Mouse (Mus musculus): ENCODE data around the gene Mak. TPM values are rescaled to one million over a fixed set of nuclear protein-coding genes. Genes with fewer than 3 reads are reported as not detected.
A peak's percentile ranks its signal among the peaks of the same experiment; 100 is the strongest.

The Mak gene
- polyA plus RNA-seq, 1 experiment from 2014 or later: 1.8 TPM

DNA sequence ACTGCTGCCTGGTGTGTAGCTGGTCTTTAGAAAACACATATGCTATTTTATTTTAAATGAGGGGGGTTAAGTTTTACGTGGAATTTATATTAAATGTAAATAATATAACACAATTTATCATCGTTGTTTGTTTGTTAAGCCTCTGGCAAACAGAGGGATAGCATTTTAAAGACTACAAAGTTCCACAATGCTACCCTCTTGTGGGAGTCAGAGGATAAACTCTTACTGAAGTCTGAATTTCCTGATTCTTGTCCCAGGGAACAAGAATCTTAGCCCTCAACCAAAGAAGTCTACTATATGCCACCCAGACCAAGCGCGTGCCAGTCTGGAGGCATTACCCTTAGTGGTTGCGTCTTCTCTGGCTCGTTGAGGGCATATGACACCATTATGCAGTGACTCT, 32.2 kb downstream of the Mak start:
- Histone ChIP-seq H3K4me1 (no peaks in the 10 kb centered on the region), H3K4me3 (no peak overlapping the region), H3K27me3 (replicated peaks) (0 out of 2 replicates have a peak, but pooled peaks cover 4% of the 10 kb centered on the region), H3K4me2 (no peak overlapping the region), H3K9ac (no peak overlapping the region), H3K27ac (no peak overlapping the region), H3K9me3 (no peaks in the 10 kb centered on the region), H3K36me3 (replicated peaks) (no peaks in the 10 kb centered on the region)
- no peak for ATAC-seq (replicated peaks)
- 83% methylated on average over 6 of the region's 6 CpGs for WGBS

DNA sequence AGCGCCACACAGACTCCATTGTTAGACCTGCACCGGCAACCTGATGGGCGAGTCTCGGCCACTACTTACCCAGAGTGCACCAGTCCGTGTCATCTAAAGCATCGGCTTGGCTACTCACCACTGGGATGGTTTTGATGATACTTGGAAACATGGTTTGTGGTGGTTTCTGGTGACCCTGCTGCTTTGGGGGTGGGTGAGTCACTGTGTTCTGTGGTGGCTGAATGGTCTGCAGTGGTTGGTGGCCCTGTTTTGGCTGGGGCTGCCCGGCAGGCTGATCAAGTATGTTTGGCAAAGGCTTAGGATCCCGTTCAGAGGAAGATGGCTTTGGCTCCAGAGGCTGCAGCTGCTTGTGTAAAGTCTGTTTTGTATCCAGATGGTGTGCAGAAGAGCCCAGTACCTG, 33.6 kb downstream of the Mak start:
- H3K4me2 ChIP-seq: no peak overlapping the region
- H3K27ac ChIP-seq: no peak overlapping the region
- H3K4me3 ChIP-seq: no peak overlapping the region
- no peaks in the 10 kb centered on the region for H3K36me3 ChIP-seq (replicated peaks)
- H3K4me1 ChIP-seq: no peaks in the 10 kb centered on the region
- H3K9me3 ChIP-seq: no peaks in the 10 kb centered on the region
- H3K27me3 ChIP-seq (replicated peaks): 0 out of 2 replicates have a peak, but pooled peaks cover 4% of the 10 kb centered on the region
- no peak for ATAC-seq (replicated peaks)
- no peak overlapping the region for H3K9ac ChIP-seq
- 90% methylated on average over 8 of the region's 8 CpGs for WGBS

DNA sequence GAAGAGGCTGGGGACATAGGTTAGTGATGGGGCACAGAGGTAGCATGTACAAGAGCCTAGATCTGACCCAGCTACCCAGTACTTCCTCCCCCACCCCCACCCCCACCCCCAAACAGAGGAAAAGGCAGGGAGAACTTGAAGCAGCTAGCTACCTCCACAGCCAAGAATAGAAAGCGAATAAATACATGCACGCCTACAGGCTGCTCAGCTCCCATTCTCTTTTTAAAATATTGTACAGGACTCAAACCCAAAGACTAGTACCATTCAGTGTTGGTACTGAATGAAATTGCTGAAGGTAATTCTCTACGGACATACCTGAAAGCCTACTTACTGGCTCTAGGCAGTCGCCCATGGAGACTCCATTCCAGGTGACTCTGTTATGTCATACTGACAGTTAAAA, 37.0 kb downstream of the Mak start:
- Histone ChIP-seq H3K4me3 (no peak overlapping the region), H3K27me3 (replicated peaks) (no peaks in the 10 kb centered on the region)
- WGBS: 88% methylated on average over 4 of the region's 4 CpGs

DNA sequence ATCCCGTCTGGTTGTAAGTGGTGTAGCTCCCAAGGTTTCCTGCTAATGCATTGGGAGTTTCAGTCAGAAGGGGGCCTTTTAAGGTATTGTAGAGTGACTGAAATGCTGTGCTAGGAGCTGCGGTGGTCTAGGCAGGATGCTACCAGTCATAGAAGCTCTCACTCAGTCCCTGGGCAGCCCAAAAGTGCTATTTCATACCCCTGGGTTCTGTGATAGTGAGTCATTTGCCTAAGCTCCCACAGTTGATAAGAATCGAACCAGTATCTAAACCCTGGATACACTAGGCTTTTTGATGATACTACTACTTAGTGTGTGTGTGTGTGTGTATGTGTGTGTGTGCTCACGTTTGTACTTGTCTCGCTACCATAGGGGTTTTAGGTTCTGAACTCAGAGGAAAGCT, 49.4 kb downstream of the Mak start:
- H3K4me1 ChIP-seq: no peaks in the 10 kb centered on the region

More for the DNA sequence above, 37.0 kb downstream of the Mak start:
- ATAC-seq (replicated peaks): no peak
- Histone ChIP-seq H3K4me2 (no peak overlapping the region), H3K4me1 (no peaks in the 10 kb centered on the region), H3K9me3 (no peaks in the 10 kb centered on the region), H3K36me3 (replicated peaks) (no peaks in the 10 kb centered on the region), H3K27ac (no peak overlapping the region), H3K9ac (no peak overlapping the region)

DNA sequence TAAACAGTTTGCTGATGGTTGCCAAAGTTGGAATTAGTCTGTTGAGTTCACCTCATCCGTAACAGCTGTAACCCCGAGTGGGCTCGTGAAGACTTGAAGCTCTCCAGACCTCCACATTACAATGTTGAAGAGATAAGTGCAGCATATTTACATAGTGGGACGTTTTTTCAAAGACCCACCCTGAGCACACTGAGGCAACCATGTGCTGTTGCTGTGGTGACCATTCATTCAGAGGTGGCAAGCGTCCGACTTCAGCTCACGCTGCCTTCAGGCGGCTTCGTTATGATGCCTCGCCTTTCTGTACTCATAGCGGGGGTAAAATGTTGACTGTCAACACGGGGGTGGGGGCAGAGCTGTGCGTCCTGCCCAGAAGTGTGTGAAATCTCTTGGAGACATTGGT, 57.4 kb downstream of the Mak start:
- no peak overlapping the region for H3K9ac ChIP-seq
- no peak for ATAC-seq (replicated peaks)
- no peak overlapping the region for H3K4me3 ChIP-seq
- no peaks in the 10 kb centered on the region; the same call in 1 of the 2 replicates for H3K36me3 ChIP-seq (replicated peaks)
- no peaks in the 10 kb centered on the region for H3K27me3 ChIP-seq (replicated peaks)
- WGBS: 88% methylated on average over 13 of the region's 13 CpGs
- peaks cover 11% of the 10 kb centered on the region for H3K4me1 ChIP-seq
- no peak overlapping the region for H3K4me2 ChIP-seq
- no peak overlapping the region for H3K27ac ChIP-seq
- H3K9me3 ChIP-seq: no peaks in the 10 kb centered on the region

More for the DNA sequence above, 49.4 kb downstream of the Mak start:
- Histone ChIP-seq H3K9ac (no peak overlapping the region), H3K27me3 (replicated peaks) (no peaks in the 10 kb centered on the region), H3K9me3 (no peaks in the 10 kb centered on the region), H3K27ac (no peak overlapping the region), H3K4me2 (no peak overlapping the region), H3K36me3 (replicated peaks) (no peaks in the 10 kb centered on the region), H3K4me3 (no peak overlapping the region)
- WGBS: 83% methylated on average over 5 of the region's 5 CpGs
- ATAC-seq (replicated peaks): no peak

DNA sequence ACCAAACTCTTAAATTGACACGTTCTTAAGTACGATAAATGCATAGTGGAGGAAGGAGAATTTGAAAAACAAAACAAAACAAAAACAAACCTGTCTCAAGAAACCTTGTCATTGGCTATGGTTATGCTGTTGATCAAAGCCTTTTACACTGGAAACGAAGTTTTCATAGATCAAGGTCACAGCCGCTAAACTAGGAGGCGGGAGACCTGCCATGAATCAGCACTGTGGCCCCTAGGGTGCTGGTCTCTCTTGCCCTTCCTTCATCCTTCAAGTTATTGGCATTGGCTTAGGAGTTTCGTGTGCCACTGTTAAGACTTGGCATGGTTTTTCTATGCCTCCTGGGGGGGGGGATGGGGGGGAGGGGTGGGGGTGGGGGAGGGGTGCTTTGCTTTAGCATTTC, 57.9 kb downstream of the Mak start:
- Histone ChIP-seq H3K4me1 (peaks cover 16% of the 10 kb centered on the region), H3K27me3 (replicated peaks) (no peaks in the 10 kb centered on the region), H3K9me3 (no peaks in the 10 kb centered on the region), H3K4me3 (no peak overlapping the region), H3K9ac (no peak overlapping the region), H3K27ac (no peak overlapping the region), H3K4me2 (no peak overlapping the region), H3K36me3 (replicated peaks) (no peaks in the 10 kb centered on the region; the same call in 1 of the 2 replicates)
- ATAC-seq (replicated peaks): no peak
- WGBS: 88% methylated on average over 6 of the region's 6 CpGs

DNA sequence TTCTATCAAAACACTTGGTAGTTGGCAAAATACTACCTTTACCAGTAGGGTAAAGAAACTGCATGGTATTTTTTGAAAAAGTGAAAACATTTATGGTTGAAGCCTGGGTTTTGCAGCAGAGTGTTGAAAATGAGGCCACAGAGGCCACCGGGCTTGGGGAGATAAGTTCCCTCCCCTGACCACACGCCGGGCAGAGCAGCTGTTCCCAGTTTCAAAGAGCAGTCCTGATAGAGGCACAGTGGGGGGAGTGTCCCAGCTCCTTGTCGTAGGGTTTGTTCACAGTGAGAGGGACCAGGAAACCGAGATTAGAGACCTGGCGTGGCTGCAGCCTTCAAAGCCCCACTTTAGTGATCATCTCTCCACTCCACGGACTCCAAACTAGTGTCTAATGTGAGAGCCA, 59.0 kb downstream of the Mak start:
- Histone ChIP-seq H3K4me2 (no peak overlapping the region), H3K4me1 (peaks cover 20% of the 10 kb centered on the region), H3K27ac (no peak overlapping the region), H3K36me3 (replicated peaks) (no peaks in the 10 kb centered on the region; the same call in 1 of the 2 replicates), H3K9ac (no peak overlapping the region), H3K4me3 (no peak overlapping the region), H3K27me3 (replicated peaks) (no peaks in the 10 kb centered on the region), H3K9me3 (no peaks in the 10 kb centered on the region)
- 57% methylated on average over 7 of the region's 7 CpGs for WGBS
- ATAC-seq (replicated peaks): no peak

DNA sequence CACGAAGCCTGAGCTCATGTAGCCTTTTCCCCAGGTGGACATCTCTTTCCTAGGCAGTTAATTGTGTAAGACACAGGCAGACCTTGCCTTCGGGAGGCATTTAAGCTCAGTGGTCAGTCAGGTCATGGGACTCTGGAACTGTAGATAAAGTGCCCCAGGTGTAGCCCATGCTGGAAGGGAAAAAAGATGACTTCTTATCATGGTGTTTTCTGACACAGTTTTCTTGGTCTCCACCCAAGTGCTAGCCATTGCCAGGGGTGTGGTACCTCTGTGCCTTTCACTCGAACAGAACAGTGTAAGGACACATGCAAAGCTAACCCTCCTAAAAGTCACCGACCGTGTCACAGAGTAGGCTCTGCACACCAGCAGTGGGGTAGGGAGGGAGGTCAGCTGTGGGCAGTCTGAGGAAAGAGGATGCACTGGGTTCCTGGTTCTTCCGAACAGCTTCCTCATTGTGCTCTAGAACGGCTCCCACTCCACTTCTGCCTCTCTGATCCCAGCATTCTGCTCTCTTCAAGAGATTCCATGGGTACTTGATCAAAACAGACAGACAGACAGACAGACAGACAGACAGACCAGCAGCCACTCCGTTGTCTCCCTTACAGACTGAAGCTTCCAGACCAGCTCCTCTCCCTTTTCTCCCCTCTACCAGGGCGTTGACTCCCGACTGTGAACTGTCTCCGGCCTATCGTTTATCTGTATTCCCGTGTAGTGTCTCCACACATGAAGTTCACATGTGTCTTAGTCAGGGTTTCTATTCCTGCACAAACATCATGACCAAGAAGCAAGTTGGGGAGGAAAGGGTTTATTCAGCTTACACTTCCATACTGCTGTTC, 60.5 kb downstream of the Mak start:
- H3K4me1 ChIP-seq: peaks cover 23% of the 10 kb centered on the region
- no peak for ATAC-seq (replicated peaks)
- H3K9me3 ChIP-seq: no peaks in the 10 kb centered on the region
- H3K27me3 ChIP-seq (replicated peaks): no peaks in the 10 kb centered on the region
- WGBS: 95% methylated on average over 13 of the region's 13 CpGs
- H3K9ac ChIP-seq: no peak overlapping the region
- no peak overlapping the region for H3K27ac ChIP-seq
- H3K4me3 ChIP-seq: no peak overlapping the region
- no peak overlapping the region for H3K4me2 ChIP-seq
- peaks cover 4% of the 10 kb centered on the region; the same call in 1 of the 2 replicates for H3K36me3 ChIP-seq (replicated peaks)

DNA sequence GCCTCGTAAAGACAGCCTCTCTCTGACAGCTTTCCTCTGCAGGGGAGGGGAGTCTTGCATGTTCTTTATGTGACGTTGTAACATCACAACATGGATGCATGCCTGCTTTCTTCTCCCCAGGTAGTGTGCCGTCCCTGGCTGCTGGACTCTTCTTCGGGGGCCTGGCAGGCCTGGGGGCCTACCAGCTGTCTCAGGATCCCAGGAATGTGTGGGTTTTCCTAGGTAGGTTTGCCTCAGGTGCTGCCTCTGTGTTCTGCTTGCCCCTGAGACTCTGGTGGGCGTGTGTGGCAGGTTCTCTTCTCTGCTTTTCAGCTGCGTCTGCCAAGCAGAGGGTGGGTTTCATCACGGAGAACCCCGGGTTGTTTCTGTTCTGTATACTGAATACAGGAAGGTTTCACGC, 61.3 kb downstream of the Mak start:
- Histone ChIP-seq H3K4me3 (no peak overlapping the region), H3K9ac (no peak overlapping the region), H3K36me3 (replicated peaks) (0 out of 2 replicates have a peak, but pooled peaks cover 4% of the 10 kb centered on the region), H3K27me3 (replicated peaks) (no peaks in the 10 kb centered on the region), H3K4me1 (peaks cover 23% of the 10 kb centered on the region), H3K4me2 (no peak overlapping the region), H3K9me3 (no peaks in the 10 kb centered on the region), H3K27ac (no peak overlapping the region)
- WGBS: 96% methylated on average over 9 of the region's 9 CpGs
- ATAC-seq (replicated peaks): no peak

DNA sequence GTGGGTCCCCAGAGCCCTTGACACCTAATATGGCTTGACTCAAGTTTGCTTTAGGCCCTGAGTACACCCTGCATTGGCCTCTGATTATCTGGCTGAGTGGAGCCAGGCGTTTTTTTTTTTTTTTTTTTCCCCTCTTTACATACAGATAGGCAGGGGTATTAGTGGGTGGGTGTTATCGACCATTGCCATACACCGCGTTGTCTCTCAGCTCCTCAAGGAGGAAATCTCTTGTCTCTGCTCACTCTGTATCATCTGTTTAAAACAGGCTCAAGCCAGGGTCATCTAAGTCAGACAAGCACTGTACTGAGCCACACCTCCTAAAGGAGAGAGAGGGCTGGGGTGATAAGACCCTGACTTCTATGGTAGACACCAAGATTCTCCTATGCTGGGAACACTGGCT, 61.7 kb downstream of the Mak start:
- Histone ChIP-seq H3K4me2 (no peak overlapping the region), H3K27me3 (replicated peaks) (no peaks in the 10 kb centered on the region), H3K4me3 (no peak overlapping the region), H3K27ac (no peak overlapping the region), H3K9ac (no peak overlapping the region), H3K36me3 (replicated peaks) (0 out of 2 replicates have a peak, but pooled peaks cover 4% of the 10 kb centered on the region), H3K4me1 (peaks cover 23% of the 10 kb centered on the region), H3K9me3 (no peaks in the 10 kb centered on the region)
- no peak for ATAC-seq (replicated peaks)
- WGBS: 77% methylated on average over 4 of the region's 4 CpGs

DNA sequence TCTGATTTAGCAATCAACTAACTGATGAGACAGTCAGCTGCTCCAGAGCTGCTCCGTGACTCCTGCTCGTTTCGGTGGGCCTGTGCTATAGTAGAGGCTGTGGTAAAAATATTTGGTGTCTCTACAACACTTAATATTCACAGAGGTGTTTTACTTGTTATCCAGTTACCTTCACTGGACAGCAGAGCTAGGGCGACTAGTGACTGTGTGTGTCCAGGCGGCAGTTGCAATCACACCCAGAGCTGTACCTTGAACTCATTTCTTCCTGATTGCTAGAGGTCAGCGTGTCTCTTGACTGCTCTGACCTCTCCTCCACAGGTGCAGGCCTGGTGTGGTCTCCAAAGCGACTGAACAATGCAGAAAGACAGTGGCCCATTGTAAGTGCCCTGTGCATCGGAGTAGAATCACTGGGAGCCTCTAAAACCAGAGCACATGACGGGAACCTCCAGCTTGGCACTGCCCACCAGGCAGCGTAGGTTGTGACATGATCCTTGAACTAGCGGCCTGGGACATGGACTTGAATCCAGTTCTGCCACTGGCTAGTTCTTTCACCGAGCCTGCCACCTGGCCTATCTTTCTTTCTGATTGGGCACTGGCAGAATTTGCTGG, 62.6 kb downstream of the Mak start:
- ATAC-seq (replicated peaks): peak; percentile 13
- 43% methylated on average over 12 of the region's 12 CpGs for WGBS
- Histone ChIP-seq H3K27ac (peak overlapping the region; percentile 84; the same call in 1 of the 2 replicates), H3K4me2 (peak overlapping the region; percentile 76), H3K27me3 (replicated peaks) (no peaks in the 10 kb centered on the region), H3K4me3 (peak overlapping the region; percentile 71), H3K4me1 (peaks cover 23% of the 10 kb centered on the region), H3K36me3 (replicated peaks) (peaks cover 12% of the 10 kb centered on the region; the same call in 1 of the 2 replicates), H3K9me3 (no peaks in the 10 kb centered on the region), H3K9ac (peak overlapping the region; percentile 59)

DNA sequence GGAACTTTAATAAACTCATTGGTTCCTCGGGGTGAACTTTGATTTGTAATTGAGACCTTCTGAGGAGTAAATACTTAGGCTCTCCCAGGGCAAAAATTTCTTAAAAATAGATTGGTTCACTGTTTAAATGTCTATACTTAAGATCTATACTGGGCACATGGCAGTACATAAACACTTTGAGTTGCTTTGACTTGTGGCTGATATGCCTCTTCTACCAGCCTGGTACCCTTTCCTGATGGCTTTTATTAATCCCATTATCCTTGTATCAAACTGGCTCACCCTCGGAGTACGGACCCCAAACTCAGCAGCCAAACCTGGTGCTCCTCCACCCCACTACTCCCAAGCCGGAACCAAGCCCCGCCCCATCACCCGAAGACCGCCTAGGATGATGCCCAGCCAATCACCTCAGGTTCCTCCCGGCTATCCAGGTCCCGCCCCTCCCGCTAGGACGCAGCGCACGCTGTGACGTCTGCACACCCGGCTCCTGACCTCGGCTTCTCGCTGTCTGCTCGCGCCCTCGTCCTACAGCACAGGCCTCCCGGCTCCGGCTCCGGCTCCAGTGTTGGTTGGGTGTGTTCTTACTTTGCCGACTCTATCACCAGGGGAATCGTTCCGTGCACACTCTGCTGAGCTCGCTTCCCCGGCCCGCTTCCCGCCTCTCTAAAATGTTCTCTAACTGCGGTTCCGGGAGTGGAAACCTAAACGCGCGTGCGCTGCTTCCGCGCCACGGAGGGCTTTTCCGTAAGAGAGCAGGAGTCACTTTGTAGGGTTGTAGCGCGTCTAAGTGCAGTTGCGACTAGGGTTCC, 63.5 kb downstream of the Mak start, which contains the start of gene Tmem14c:
Tmem14c (plus strand) TSS at position 464 of the 806 bp plus-strand sequence.
- peak; percentile 99 for ATAC-seq (replicated peaks)
- under 1% methylated on average over 43 of the region's 43 CpGs for WGBS

More for the DNA sequence above, 63.5 kb downstream of the Mak start, which contains the start of gene Tmem14c:
- H3K4me3 ChIP-seq: peak within 1 kb of the TSS; percentile 71
- H3K4me2 ChIP-seq: peak within 1 kb of the TSS; percentile 76
- H3K9me3 ChIP-seq: no peaks in the 10 kb centered on the region
- H3K36me3 ChIP-seq (replicated peaks): peaks cover 18% of the 10 kb centered on the region; the same call in 1 of the 2 replicates
- peak within 1 kb of the TSS; percentile 84 for H3K27ac ChIP-seq
- no peaks in the 10 kb centered on the region for H3K27me3 ChIP-seq (replicated peaks)
- peaks cover 23% of the 10 kb centered on the region for H3K4me1 ChIP-seq
- H3K9ac ChIP-seq: peak within 1 kb of the TSS; percentile 59

Data from midbrain, embryonic 15.5 days (tissue).